Mouse (Mus musculus) G1E (cell line): ENCODE measurements around the gene Brk1.

Source experiments
- CTCF ChIP-seq: IDR thresholded peaks from 2 replicates; pipeline ENCODE4 v1.5.1; 2012; ENCODE audit warnings: low read depth, low read length, inconsistent platforms, mixed read lengths
- POLR2AphosphoS5 ChIP-seq: IDR thresholded peaks from 2 replicates; pipeline ENCODE4 v1.6.1; 2012; ENCODE audit warnings: low read depth, low read length, inconsistent platforms; ENCODE audit not compliant: insufficient replicate concordance
- TAL1 ChIP-seq: conservative IDR thresholded peaks from 2 replicates; pipeline ENCODE4 v1.6.1; 2012; ENCODE audit warnings: low read depth, low read length, inconsistent platforms, mixed read lengths

GRCm38 (mm10) chr6:113564557-113564956 is 40.0 kb upstream of the Brk1 start:
- no peak for TF ChIP-seq CTCF
- no peak for TF ChIP-seq POLR2AphosphoS5
- TF ChIP-seq TAL1 = no peak
